Comparison of ENCODE assay signal across 14 mouse cellular contexts in the genomic region with DNA sequence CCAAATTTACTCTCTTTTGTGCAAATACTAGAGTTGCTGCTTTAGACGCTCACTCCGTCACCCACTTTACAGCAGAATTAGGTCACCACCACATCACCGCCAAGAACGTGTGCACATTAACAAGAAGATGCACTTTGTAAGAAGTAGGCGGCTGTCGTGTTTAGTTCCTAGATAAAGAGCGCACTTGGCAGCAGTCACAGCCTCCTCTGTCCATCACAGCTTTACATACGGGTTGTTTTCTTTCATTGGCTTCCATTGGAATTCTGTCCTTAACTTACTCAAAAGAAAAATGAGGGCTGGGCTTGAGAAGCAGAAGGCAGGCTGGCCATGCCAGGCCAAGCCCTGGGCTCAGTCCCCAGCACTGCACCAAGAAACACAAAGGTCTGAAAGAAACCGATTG. TPM values are rescaled to one million over a fixed set of nuclear protein-coding genes. Genes with fewer than 3 reads are reported as not detected.
DNase-seq lines count a peak whose midpoint lies in the region; ATAC-seq and TF ChIP-seq lines count a peak whose summit lies in the region.
"Had no signal": no experiment of that assay in that cellular context is flagged by ENCODE, and none has a peak within 500 bp of the region (broad histone marks: within the 10 kb centered on the region; RNA-seq: fewer than 3 reads in every experiment).

No protein-coding gene starts in this region.

- no peak overlapping the region for H3K4me2 ChIP-seq in hindbrain, embryonic 14.5 days (replicated peaks)
- H3K4me2 ChIP-seq in neural tube, embryonic 13.5 days, result no peak overlapping the region
- H3K4me2 ChIP-seq in forebrain, postnatal 0 days (ENCODE audit: low read depth), result no peak overlapping the region
- H3K4me2 ChIP-seq: embryonic facial prominence, embryonic 15.5 days had no signal

- H3K27ac ChIP-seq in hindbrain, embryonic 14.5 days, result no peak overlapping the region
- no peak overlapping the region for H3K27ac ChIP-seq in hindbrain, embryonic 10.5 days
- no peak overlapping the region; the same call in 1 of the 2 replicates for H3K27ac ChIP-seq in neural tube, embryonic 13.5 days (replicated peaks)
- no peak overlapping the region for H3K27ac ChIP-seq in forebrain, postnatal 0 days (ENCODE audit: low read depth, low read length)
- H3K27ac ChIP-seq: embryonic facial prominence, embryonic 15.5 days had no signal

- no peaks in the 10 kb centered on the region for H3K4me1 ChIP-seq in hindbrain, embryonic 14.5 days (replicated peaks; ENCODE audit: control insufficient read depth, insufficient read depth, low read length)
- peaks cover 10% of the 10 kb centered on the region for H3K4me1 ChIP-seq in hindbrain, embryonic 10.5 days (replicated peaks)
- peaks cover 12% of the 10 kb centered on the region; the same call in 1 of the 2 replicates for H3K4me1 ChIP-seq in neural tube, embryonic 13.5 days (replicated peaks)
- H3K4me1 ChIP-seq in forebrain, postnatal 0 days (ENCODE audit: insufficient read depth), result no peaks in the 10 kb centered on the region
- H3K4me1 ChIP-seq: embryonic facial prominence, embryonic 15.5 days had no signal

- DNase-seq in hindbrain, embryonic 14.5 days (ENCODE audit: low spot score), result no peak
- DNase-seq in hindbrain, embryonic 10.5 days (ENCODE audit: low spot score), result no peak
- DNase-seq in neural tube, embryonic 10.5 days (ENCODE audit: extremely low spot score, low spot score), result no peak
- DNase-seq in forebrain, postnatal 0 days, result peak; percentile 47
- peak; percentile 58 for DNase-seq in retina, postnatal 1 day
- DNase-seq: cerebellum, adult 11-12 months; heart, adult 18-20 months; heart, postnatal 4 days; kidney, adult 9 months; thymus, adult 18-20 months had no signal

- H3K27me3 ChIP-seq in hindbrain, embryonic 14.5 days (ENCODE audit: control insufficient read depth, insufficient read depth, low read length), result no peaks in the 10 kb centered on the region
- H3K27me3 ChIP-seq in hindbrain, embryonic 10.5 days (ENCODE audit: insufficient read depth, poor library complexity, severe bottlenecking), result no peaks in the 10 kb centered on the region
- no peaks in the 10 kb centered on the region for H3K27me3 ChIP-seq in neural tube, embryonic 13.5 days
- H3K27me3 ChIP-seq in forebrain, postnatal 0 days (ENCODE audit: insufficient read depth, low read length), result no peaks in the 10 kb centered on the region
- H3K27me3 ChIP-seq: embryonic facial prominence, embryonic 15.5 days had no signal

- H3K9me3 ChIP-seq in hindbrain, embryonic 14.5 days (ENCODE audit: control insufficient read depth, low read length), result no peaks in the 10 kb centered on the region
- H3K9me3 ChIP-seq in hindbrain, embryonic 10.5 days, result no peaks in the 10 kb centered on the region
- H3K9me3 ChIP-seq in neural tube, embryonic 13.5 days, result no peaks in the 10 kb centered on the region
- no peaks in the 10 kb centered on the region for H3K9me3 ChIP-seq in forebrain, postnatal 0 days (ENCODE audit: low read length)
- H3K9me3 ChIP-seq: embryonic facial prominence, embryonic 15.5 days had no signal

- no peak for TF ChIP-seq CTCF in forebrain, postnatal 0 days (IDR thresholded peaks at IDR 0.05; ENCODE audit: low read depth)

- H3K36me3 ChIP-seq in hindbrain, embryonic 14.5 days (replicated peaks; ENCODE audit: control insufficient read depth, insufficient read depth), result no peaks in the 10 kb centered on the region
- H3K36me3 ChIP-seq in hindbrain, embryonic 10.5 days, result no peaks in the 10 kb centered on the region
- H3K36me3 ChIP-seq in neural tube, embryonic 13.5 days, result no peaks in the 10 kb centered on the region
- H3K36me3 ChIP-seq in forebrain, postnatal 0 days (ENCODE audit: insufficient read depth), result no peaks in the 10 kb centered on the region
- H3K36me3 ChIP-seq: embryonic facial prominence, embryonic 15.5 days had no signal

- no peak overlapping the region for H3K9ac ChIP-seq in hindbrain, embryonic 14.5 days
- H3K9ac ChIP-seq in neural tube, embryonic 13.5 days, result no peak overlapping the region
- no peak overlapping the region for H3K9ac ChIP-seq in forebrain, postnatal 0 days
- H3K9ac ChIP-seq: embryonic facial prominence, embryonic 15.5 days had no signal

- 53% methylated on average over 9 of the region's 9 CpGs for WGBS in hindbrain, embryonic 14.5 days
- WGBS in hindbrain, embryonic 10.5 days, result 81% methylated on average over 9 of the region's 9 CpGs
- 69% methylated on average over 9 of the region's 9 CpGs for WGBS in neural tube, embryonic 13.5 days
- WGBS in forebrain, postnatal 0 days, result 24% methylated on average over 9 of the region's 9 CpGs

- H3K4me3 ChIP-seq in hindbrain, embryonic 14.5 days (replicated peaks; ENCODE audit: low read length), result no peak overlapping the region
- H3K4me3 ChIP-seq in hindbrain, embryonic 10.5 days, result no peak overlapping the region
- no peak overlapping the region for H3K4me3 ChIP-seq in neural tube, embryonic 13.5 days
- H3K4me3 ChIP-seq in forebrain, postnatal 0 days (ENCODE audit: low read depth, low read length), result no peak overlapping the region
- H3K4me3 ChIP-seq: embryonic facial prominence, embryonic 15.5 days had no signal

- peak; percentile 76; the same call in 1 of the 2 replicates for ATAC-seq in hindbrain, embryonic 14.5 days (ENCODE audit: low FRiP score)
- peak; percentile 74 for ATAC-seq in neural tube, embryonic 13.5 days (ENCODE audit: low read depth)
- ATAC-seq in forebrain, postnatal 0 days, result peak; percentile 73
- no peak for ATAC-seq in activated CD4-positive, CD25-positive, alpha-beta regulatory T cell, adult 4 months
- ATAC-seq: CD4-positive, CD25-positive, alpha-beta regulatory T cell, adult 4 months had no signal

RNA-seq across cellular contexts. Expression of a gene that starts 11.6 kb away (rescaled TPM):
- polyA plus RNA-seq in hindbrain, embryonic 14.5 days (2014; fragmentation: Nextera tagmentation; extraction: Ambion mirVana), result 188 and 194 TPM in 2 replicates
- 77.1 and 90.9 TPM in 2 replicates for polyA plus RNA-seq in hindbrain, embryonic 10.5 days (2016; fragmentation: Nextera tagmentation; extraction: Ambion mirVana)
- polyA plus RNA-seq in neural tube, embryonic 13.5 days (2015; fragmentation: Nextera tagmentation; extraction: Ambion mirVana), result 123 and 130 TPM in 2 replicates
- total RNA-seq in forebrain, postnatal 0 days (2014; rRNA removed), result 209 and 270 TPM in 2 replicates
- 139 and 202 TPM in 2 replicates for polyA plus RNA-seq in forebrain, postnatal 0 days (2015; fragmentation: Nextera tagmentation; extraction: Ambion mirVana)
- 10 to 100 TPM; 11.0 to 15.4 TPM for polyA plus RNA-seq in activated CD4-positive, CD25-positive, alpha-beta regulatory T cell, adult 4 months (2017; shearing (Covaris generic))

Comparison
In these comparisons a context has a peak if more than half of its experiments do, and no peak if none do; other contexts are left out.
1. DNase-seq: peak in forebrain, postnatal 0 days (single experiment) and retina, postnatal 1 day (single experiment); none in hindbrain, embryonic 14.5 days (single experiment), hindbrain, embryonic 10.5 days (single experiment) and neural tube, embryonic 10.5 days (single experiment).